Comparison of ENCODE assay signal across 8 mouse cellular contexts in the genomic region with DNA sequence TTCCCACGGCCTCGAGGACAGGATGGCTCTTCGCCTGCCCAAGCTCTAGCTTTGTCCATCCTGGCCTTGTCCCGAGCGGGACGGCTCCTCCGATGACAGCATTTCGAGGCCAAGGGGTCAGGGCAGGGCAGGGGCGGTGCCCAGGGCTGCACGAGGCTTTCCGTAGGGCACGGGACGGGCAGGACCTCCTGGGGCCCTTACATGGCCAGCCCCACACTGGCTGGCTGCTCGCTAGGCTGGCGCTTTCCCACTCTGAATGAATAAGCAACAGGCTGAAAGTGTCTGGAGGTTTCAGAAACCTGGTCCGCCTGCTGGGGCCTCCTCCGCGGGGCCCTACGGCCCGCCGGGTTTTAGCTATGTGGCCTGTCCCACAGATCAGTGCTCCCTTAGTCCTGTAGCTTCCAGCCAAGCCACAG. TPM values are rescaled to one million over a fixed set of nuclear protein-coding genes. Genes with fewer than 3 reads are reported as not detected.
A peak's percentile ranks its signal among the peaks of the same experiment; 100 is the strongest.
DNase-seq lines count a peak whose midpoint lies in the region; TF ChIP-seq lines count a peak whose summit lies in the region.

TSS of gene Loxl1 (minus strand) at position 243 of the 416 bp plus-strand sequence.

- DNase-seq in left cerebral cortex, postnatal 4 days = peak; percentile 78
- no peak for DNase-seq in left cerebral cortex, adult 11 months (ENCODE audit: low spot score)
- DNase-seq in embryo, embryonic 9.5 days (ENCODE audit: extremely low spot score) = peak; percentile 78
- DNase-seq in heart, adult 8-10 months (ENCODE audit: low spot score) = peak; percentile 72
- peak; percentile 60 for DNase-seq in kidney, adult 18-20 months
- DNase-seq in lung, adult 2 months = peak; percentile 37
- peak; percentile 26 for DNase-seq in right cerebral cortex, postnatal 4 days
- DNase-seq in cerebellum, adult 9-11 months = no peak

- no peaks in the 10 kb centered on the region for H3K4me1 ChIP-seq in lung, adult 2 months (ENCODE audit: control insufficient read depth, insufficient read depth, low read length)

- H3K4me3 ChIP-seq in lung, adult 2 months (replicated peaks; ENCODE audit: extremely low read depth, low read depth, low read length) = peak within 1 kb of the TSS; percentile 54

- 4% methylated on average over 21 of the region's 21 CpGs for WGBS in lung, adult 2 months

- intact Hi-C loops in left cerebral cortex, postnatal 4 days (cut with DNase I) = no loop called here

- peak; percentile 41; the same call in 1 of the 2 replicates for TF ChIP-seq POLR2A in lung, adult 2 months (IDR thresholded peaks at IDR 0.05; ENCODE audit: borderline replicate concordance, extremely low read depth, low read depth, low read length)

- TF ChIP-seq CTCF in lung, adult 2 months (IDR thresholded peaks at IDR 0.05; ENCODE audit: insufficient read depth, low read length) = no peak

RNA-seq across cellular contexts. Expression of gene Loxl1, which starts in this region (rescaled TPM):
- 1 to 10 TPM; 4.8 to 5.5 TPM for total RNA-seq in left cerebral cortex, postnatal 4 days (2021)
- 10 to 100 TPM; 14.3 to 19.3 (median 16.6) TPM for total RNA-seq in heart, adult 8-10 months (2022)
- polyA plus RNA-seq in lung, adult 2 months (2012; rRNA removed) = 231 and 235 TPM in 2 replicates

Comparison
In these comparisons a context has a peak if more than half of its experiments do, and no peak if none do; other contexts are left out.
1. DNase-seq: peak in left cerebral cortex, postnatal 4 days (single experiment), embryo, embryonic 9.5 days (single experiment), heart, adult 8-10 months (single experiment), kidney, adult 18-20 months (single experiment), lung, adult 2 months (single experiment) and right cerebral cortex, postnatal 4 days (single experiment); none in left cerebral cortex, adult 11 months (single experiment) and cerebellum, adult 9-11 months (single experiment).